Mouse (Mus musculus): Measurements from ENCODE around the gene C1qtnf6. TPM values are rescaled to one million over a fixed set of nuclear protein-coding genes. Genes with fewer than 3 reads are reported as not detected.
A peak's percentile ranks its signal among the peaks of the same experiment; 100 is the strongest.

Gene C1qtnf6
- polyA plus RNA-seq, 1 experiment, result 23.6 TPM

DNA sequence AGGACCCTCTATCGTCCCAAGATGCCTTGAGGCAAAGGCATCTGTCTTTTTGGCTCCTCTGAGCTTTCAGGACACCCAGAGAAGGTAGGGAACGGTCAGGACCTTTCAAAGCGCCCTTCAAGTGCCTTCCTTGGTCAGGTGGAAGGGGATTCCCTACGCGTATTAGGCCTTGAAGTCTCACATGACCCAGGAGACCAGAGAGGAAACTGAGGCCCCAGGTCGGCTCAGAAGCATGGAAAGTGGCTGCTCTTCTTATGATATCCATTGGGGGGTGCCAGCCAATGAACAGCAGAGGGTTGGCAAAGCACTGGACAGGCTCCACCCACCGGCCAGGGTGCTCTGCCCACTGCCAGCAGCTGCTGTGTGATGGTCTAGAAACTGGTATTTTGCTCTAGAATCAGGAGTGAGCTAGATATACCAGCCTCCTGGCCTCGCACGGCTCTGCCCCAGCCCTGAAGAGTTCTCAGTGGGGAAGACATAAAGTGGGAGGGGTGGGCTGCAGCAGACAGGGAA lies 36.4 kb upstream of the C1qtnf6 start:
- Histone ChIP-seq H3K4me1 (ENCODE audit: control insufficient read depth, insufficient read depth, insufficient read length) (peaks cover 57% of the 10 kb centered on the region; the same call in 1 of the 2 replicates), H3K36me3 (ENCODE audit: control insufficient read depth, insufficient read depth, low read length) (peaks cover 57% of the 10 kb centered on the region), H3K4me3 (ENCODE audit: extremely low read depth, insufficient read depth, insufficient read length) (no peak overlapping the region), H3K27me3 (ENCODE audit: control insufficient read depth, insufficient read depth, low read length) (no peaks in the 10 kb centered on the region), H3K27ac (ENCODE audit: insufficient read depth, low read length) (peak overlapping the region; percentile 28)
- no peak for DNase-seq (ENCODE audit: low read depth in 1 of 2, low spot score in 2 of 2)
- TF ChIP-seq POLR2A (IDR thresholded peaks at IDR 0.05; ENCODE audit: low read depth, low read length) (no peak), CTCF (IDR thresholded peaks at IDR 0.05; ENCODE audit: extremely low read depth, insufficient read depth, insufficient read length, insufficient replicate concordance) (no peak)
- 72% methylated on average over 9 of the region's 9 CpGs for WGBS

DNA sequence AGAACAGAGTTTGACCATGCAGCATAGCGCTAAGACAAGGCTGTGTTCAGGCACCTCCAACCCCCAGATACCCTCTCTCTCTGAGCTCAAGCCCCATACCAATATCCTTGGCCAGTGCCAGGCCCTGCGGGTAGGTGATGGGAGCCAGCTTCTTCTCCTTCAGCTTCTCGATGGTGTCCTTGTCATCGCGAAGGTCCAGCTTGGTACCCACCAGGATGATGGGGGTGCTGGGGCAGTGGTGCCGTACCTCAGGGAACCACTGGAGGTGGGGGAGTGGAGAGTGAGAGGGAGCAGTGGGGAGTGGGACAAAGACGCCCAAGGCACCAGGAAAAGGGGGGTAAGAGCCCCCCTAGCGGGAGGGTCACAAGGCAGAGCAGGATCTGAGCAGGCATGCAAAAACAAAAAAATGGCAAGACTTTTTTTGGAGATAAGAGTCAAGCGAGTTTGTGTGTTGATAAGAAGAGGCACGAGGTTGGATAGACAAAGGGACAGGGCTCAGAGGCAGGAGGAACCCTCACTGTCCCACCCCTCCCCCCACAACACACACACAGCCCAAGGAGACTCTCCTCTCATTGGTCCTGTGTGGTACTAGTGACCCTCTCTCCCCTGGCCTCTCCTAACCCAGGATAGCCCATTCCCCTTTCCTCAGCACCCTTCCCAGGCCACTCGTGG lies 33.7 kb upstream of the C1qtnf6 start:
- no peak for DNase-seq (ENCODE audit: low read depth in 1 of 2, low spot score in 2 of 2)
- Histone ChIP-seq H3K4me1 (ENCODE audit: control insufficient read depth, insufficient read depth, insufficient read length) (peaks cover 50% of the 10 kb centered on the region; the same call in 1 of the 2 replicates), H3K27me3 (ENCODE audit: control insufficient read depth, insufficient read depth, low read length) (no peaks in the 10 kb centered on the region), H3K27ac (ENCODE audit: insufficient read depth, low read length) (peak overlapping the region; percentile 95), H3K4me3 (ENCODE audit: extremely low read depth, insufficient read depth, insufficient read length) (no peak overlapping the region), H3K36me3 (ENCODE audit: control insufficient read depth, insufficient read depth, low read length) (peaks cover 64% of the 10 kb centered on the region)
- 71% methylated on average over 11 of the region's 11 CpGs for WGBS
- TF ChIP-seq POLR2A (IDR thresholded peaks at IDR 0.05; ENCODE audit: low read depth, low read length), result no peak
- TF ChIP-seq CTCF (IDR thresholded peaks at IDR 0.05; ENCODE audit: extremely low read depth, insufficient read depth, insufficient read length, insufficient replicate concordance), result no peak

DNA sequence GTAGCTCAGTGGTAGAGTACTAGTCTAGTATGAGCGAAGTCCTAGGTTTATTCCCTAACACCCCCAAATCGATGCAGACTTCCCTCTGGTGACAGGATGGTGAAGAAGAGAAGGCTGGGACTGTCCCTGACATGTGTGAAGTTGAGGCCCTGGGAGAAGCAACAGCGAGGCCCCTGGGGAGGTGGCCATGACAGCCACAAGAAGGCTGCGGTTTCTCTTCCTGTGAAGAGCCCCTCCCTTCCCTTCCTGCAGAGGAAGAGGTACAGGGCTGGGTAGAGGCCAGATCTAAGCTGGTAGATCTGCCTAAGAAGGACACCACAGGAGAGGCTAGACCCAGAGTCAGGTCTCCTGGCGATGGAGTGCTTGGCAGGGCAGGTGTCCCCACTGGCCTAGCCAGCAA lies 32.7 kb upstream of the C1qtnf6 start:
- Histone ChIP-seq H3K27me3 (ENCODE audit: control insufficient read depth, insufficient read depth, low read length) (no peaks in the 10 kb centered on the region), H3K36me3 (ENCODE audit: control insufficient read depth, insufficient read depth, low read length) (peaks cover 55% of the 10 kb centered on the region), H3K4me3 (ENCODE audit: extremely low read depth, insufficient read depth, insufficient read length) (peak overlapping the region; percentile 23; the same call in 1 of the 2 replicates), H3K27ac (ENCODE audit: insufficient read depth, low read length) (peak overlapping the region; percentile 95), H3K4me1 (ENCODE audit: control insufficient read depth, insufficient read depth, insufficient read length) (peaks cover 52% of the 10 kb centered on the region; the same call in 1 of the 2 replicates)
- TF ChIP-seq POLR2A (IDR thresholded peaks at IDR 0.05; ENCODE audit: low read depth, low read length) (no peak), CTCF (IDR thresholded peaks at IDR 0.05; ENCODE audit: extremely low read depth, insufficient read depth, insufficient read length, insufficient replicate concordance) (no peak)
- 8% methylated on average over 5 of the region's 5 CpGs for WGBS
- DNase-seq (ENCODE audit: low read depth in 1 of 2, low spot score in 2 of 2), result peak; percentile 70 to 86

DNA sequence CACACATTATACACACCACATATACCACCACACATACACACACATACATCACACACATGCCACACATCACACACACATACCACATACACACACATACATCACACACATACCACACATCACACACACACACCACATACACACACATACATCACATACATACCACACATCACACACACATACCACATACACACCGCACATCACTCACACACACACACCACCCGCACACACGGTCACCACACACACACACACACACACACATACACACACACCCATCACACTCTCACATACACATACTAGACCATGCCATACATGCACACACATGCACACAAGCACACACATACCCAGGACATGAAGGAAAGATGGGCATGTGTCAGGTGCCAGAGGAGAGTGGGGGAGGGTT lies 32.1 kb upstream of the C1qtnf6 start:
- WGBS, result 83% methylated on average over 3 of the region's 3 CpGs
- Histone ChIP-seq H3K4me1 (ENCODE audit: control insufficient read depth, insufficient read depth, insufficient read length) (peaks cover 53% of the 10 kb centered on the region; the same call in 1 of the 2 replicates), H3K36me3 (ENCODE audit: control insufficient read depth, insufficient read depth, low read length) (peaks cover 51% of the 10 kb centered on the region), H3K27ac (ENCODE audit: insufficient read depth, low read length) (peak overlapping the region; percentile 95; the same call in 1 of the 2 replicates), H3K27me3 (ENCODE audit: control insufficient read depth, insufficient read depth, low read length) (no peaks in the 10 kb centered on the region), H3K4me3 (ENCODE audit: extremely low read depth, insufficient read depth, insufficient read length) (no peak overlapping the region)
- TF ChIP-seq POLR2A (IDR thresholded peaks at IDR 0.05; ENCODE audit: low read depth, low read length) (no peak), CTCF (IDR thresholded peaks at IDR 0.05; ENCODE audit: extremely low read depth, insufficient read depth, insufficient read length, insufficient replicate concordance) (no peak)
- DNase-seq (ENCODE audit: low read depth in 1 of 2, low spot score in 2 of 2), result no peak

DNA sequence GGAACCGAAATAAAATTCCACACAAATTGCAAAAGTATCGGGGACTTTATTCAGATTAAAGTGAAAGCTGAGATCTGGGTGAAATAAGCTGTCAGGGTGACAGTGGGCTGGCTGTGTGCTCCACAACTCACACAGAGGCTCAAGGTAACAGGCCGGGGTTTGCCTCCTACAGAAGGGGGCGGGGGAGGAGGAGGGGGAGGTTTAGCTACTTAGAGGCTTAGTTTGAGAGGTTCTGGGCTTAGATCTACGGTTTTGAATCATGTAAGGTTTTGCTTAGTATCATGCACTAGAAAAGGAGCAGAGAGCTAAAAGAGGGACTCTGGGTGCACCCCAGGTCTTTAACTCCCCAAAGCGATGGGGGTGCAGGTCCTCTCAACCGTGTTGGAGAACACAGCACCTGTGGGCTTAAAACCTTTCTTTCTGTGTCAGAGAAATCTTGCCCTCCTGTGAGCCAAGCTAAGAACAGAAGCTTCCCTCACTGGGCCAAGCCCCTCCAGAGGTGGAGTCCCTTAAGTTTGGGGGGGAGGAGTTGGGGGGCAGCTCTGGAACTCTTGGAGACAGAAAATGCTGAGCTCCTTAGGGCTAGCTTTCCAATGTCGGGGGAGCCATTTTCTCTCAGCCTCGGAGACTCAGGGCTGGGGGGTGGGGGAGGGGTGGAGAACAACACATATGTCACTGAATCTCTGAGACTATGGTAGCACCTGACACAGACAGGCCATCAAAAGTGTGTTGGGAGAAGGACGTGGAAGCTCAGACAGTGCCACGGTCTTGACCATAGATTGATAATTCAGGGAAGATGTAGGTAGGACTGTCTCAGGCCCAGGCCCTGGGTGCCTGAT lies 28.1 kb upstream of the C1qtnf6 start:
- no peak for TF ChIP-seq CTCF (IDR thresholded peaks at IDR 0.05; ENCODE audit: extremely low read depth, insufficient read depth, insufficient read length, insufficient replicate concordance)
- no peak for TF ChIP-seq POLR2A (IDR thresholded peaks at IDR 0.05; ENCODE audit: low read depth, low read length)
- Histone ChIP-seq H3K36me3 (ENCODE audit: control insufficient read depth, insufficient read depth, low read length) (peaks cover 24% of the 10 kb centered on the region), H3K27me3 (ENCODE audit: control insufficient read depth, insufficient read depth, low read length) (no peaks in the 10 kb centered on the region), H3K27ac (ENCODE audit: insufficient read depth, low read length) (peak overlapping the region; percentile 58), H3K4me3 (ENCODE audit: extremely low read depth, insufficient read depth, insufficient read length) (no peak overlapping the region), H3K4me1 (ENCODE audit: control insufficient read depth, insufficient read depth, insufficient read length) (peaks cover 42% of the 10 kb centered on the region; the same call in 1 of the 2 replicates)
- WGBS, result 41% methylated on average over 11 of the region's 11 CpGs
- no peak for DNase-seq (ENCODE audit: low read depth in 1 of 2, low spot score in 2 of 2)

DNA sequence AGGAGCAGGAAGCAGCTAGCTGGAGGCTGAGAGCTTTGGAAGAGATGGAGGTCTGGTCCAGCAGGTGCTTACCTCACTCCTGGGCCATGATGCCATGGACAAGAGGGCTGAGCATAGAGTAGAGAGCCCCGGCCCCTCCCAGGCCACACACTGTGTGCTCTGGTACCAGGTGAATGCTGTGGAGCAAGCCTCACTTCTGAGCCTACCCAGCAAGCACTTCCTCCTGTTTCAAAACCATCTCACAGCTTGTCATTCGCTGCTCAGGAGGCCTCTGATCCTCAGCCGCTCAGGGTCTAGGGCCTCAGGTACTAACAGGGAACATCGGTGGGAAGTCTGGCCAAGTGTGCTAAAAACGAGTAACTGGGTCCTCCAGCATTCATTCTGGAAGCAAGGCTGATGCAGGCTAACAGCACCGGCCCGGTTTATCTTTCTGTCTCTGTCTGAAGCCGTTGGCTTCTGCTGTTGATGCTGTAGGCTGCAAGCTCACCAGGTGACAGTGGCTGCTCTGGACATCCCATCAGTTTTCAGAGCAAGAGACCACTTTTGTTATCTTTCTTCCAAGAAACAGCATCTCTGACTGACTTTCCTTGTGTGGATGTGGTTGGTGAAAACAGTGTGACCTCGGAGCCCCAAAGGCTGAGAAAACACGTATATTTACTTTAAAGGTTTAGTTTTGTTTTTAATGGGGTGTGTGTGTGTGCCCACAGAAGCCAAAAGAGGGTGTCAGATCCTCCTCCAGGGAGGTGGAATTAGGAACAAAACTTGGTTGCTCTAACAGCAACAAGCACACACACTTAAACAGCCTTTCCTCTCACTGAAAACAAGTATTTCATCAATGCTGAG lies 26.7 kb upstream of the C1qtnf6 start:
- Histone ChIP-seq H3K27ac (ENCODE audit: insufficient read depth, low read length) (peak overlapping the region; percentile 27), H3K4me1 (ENCODE audit: control insufficient read depth, insufficient read depth, insufficient read length) (peaks cover 31% of the 10 kb centered on the region; the same call in 1 of the 2 replicates), H3K27me3 (ENCODE audit: control insufficient read depth, insufficient read depth, low read length) (no peaks in the 10 kb centered on the region), H3K36me3 (ENCODE audit: control insufficient read depth, insufficient read depth, low read length) (peaks cover 23% of the 10 kb centered on the region), H3K4me3 (ENCODE audit: extremely low read depth, insufficient read depth, insufficient read length) (no peak overlapping the region)
- TF ChIP-seq POLR2A (IDR thresholded peaks at IDR 0.05; ENCODE audit: low read depth, low read length), result no peak
- WGBS, result 49% methylated on average over 10 of the region's 10 CpGs
- no peak for DNase-seq (ENCODE audit: low read depth in 1 of 2, low spot score in 2 of 2)

All from spleen, adult 2 months (tissue).